Mouse (Mus musculus): ENCODE data around the gene Ddx43.

Gene Ddx43

GRCm38 (mm10) chr9:78442579-78443392 is 47.2 kb downstream of the Ddx43 start, which contains the start of gene Cgas:
TSS of gene Cgas (minus strand) at chr9:78443237.
- DNase-seq (ENCODE audit: low spot score in 2 of 2) = peak; percentile 48 to 73

GRCm38 (mm10) chr9:78447606-78447972 is 52.0 kb downstream of the Ddx43 start:
- DNase-seq (ENCODE audit: low spot score in 2 of 2) = no peak

- peak; percentile 89 to 96 for DNase-seq (ENCODE audit: low spot score in 2 of 2)
These were observed 52.6 kb downstream of the Ddx43 start, which contains the start of the genes Mto1 and Gm17324 for GRCm38 (mm10) chr9:78447973-78448873. TSS of gene Mto1 (plus strand) at chr9:78448208. TSS of gene Gm17324 (minus strand) at chr9:78448786.

DNA sequence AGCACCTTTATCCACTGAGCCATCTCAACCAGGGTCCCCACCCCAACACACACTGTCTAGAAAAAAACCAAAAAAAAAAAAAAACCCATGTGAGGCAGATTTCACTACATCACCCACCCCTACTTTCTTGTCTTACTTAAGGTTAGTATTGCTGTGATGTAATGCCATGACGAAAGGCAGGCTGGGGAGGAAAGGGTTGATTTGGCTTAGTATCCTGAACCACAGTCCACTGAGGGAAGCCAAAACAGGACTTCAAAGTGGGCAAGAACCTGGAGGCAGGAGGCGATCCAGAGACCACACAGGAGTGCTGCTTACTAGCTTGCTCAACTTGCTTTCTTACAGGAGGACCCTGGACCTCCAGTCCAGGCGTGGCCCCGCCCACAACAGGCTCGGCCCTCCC is 54.8 kb downstream of the Ddx43 start:
- no peak for DNase-seq (ENCODE audit: low spot score in 2 of 2)

- DNase-seq (ENCODE audit: low spot score in 2 of 2) = peak in 1 of 2 experiments; percentile 35
These were observed 55.8 kb downstream of the Ddx43 start for GRCm38 (mm10) chr9:78451382-78451781.

GRCm38 (mm10) chr9:78457026-78457425 is 61.4 kb downstream of the Ddx43 start:
- no peak for DNase-seq (ENCODE audit: low spot score in 2 of 2)

DNA sequence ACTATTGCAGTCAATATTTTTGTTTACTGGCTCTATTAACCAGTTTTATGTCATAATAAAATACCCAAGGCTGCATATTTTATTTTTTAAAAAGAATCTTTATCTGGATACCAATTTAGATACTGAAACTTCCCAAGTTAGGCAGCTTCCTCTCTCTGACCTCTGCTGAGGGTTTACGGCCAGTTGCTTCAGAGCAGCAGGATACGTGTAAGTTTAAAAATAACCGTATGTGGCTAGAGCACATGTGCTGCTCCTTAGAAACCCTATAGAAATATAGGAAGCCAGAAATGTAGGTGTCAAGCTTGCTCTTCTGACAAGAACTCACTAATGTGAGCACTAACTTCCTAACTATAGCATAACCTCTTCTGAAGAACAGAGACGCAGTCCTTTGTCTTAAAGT is 67.8 kb downstream of the Ddx43 start:
- DNase-seq (ENCODE audit: low spot score in 2 of 2) = no peak

- no peak for DNase-seq (ENCODE audit: low spot score in 2 of 2)
These were observed 70.1 kb downstream of the Ddx43 start for GRCm38 (mm10) chr9:78465725-78466124.

Data from spleen, postnatal 4 days (tissue).